Mouse (Mus musculus) midbrain, embryonic 15.5 days (tissue): ENCODE results near the gene Plrg1. TPM values are rescaled to one million over a fixed set of nuclear protein-coding genes. Genes with fewer than 3 reads are reported as not detected.
A peak's percentile ranks its signal among the peaks of the same experiment; 100 is the strongest.

Source experiments
- ATAC-seq: fragments of 200-750 bp; cut with Nextera tagmentation; replicated peaks from 2 replicates; pipeline ENCODE4 v1.8.0; 2017; ENCODE audit warnings: moderate TSS enrichment
- H3K27ac ChIP-seq: fragments of 300-500 bp; sonication (generic); 2 replicates; pipeline ENCODE4 v1.5.1; 2015; ENCODE audit warnings: mild to moderate bottlenecking, inconsistent platforms
- H3K27me3 ChIP-seq: fragments of 300-500 bp; sonication (generic); replicated peaks from 2 replicates; pipeline ENCODE4 v1.6.1; 2015; ENCODE audit warnings: inconsistent platforms
- H3K36me3 ChIP-seq: fragments of 300-500 bp; sonication (generic); replicated peaks from 2 replicates; pipeline ENCODE4 v1.6.1; 2015; ENCODE audit warnings: inconsistent platforms
- H3K4me1 ChIP-seq: fragments of 300-500 bp; sonication (generic); 2 replicates; pipeline ENCODE4 v1.6.1; 2015; ENCODE audit warnings: inconsistent platforms
- H3K4me2 ChIP-seq: fragments of 300-500 bp; sonication (generic); 2 replicates; pipeline ENCODE4 v1.6.1; 2015; ENCODE audit warnings: inconsistent platforms, mild to moderate bottlenecking, moderate library complexity
- H3K4me3 ChIP-seq: fragments of 300-500 bp; sonication (generic); 2 replicates; pipeline ENCODE4 v1.5.1; 2015; ENCODE audit warnings: mild to moderate bottlenecking, inconsistent platforms
- H3K9ac ChIP-seq: fragments of 300-500 bp; sonication (generic); 2 replicates; pipeline ENCODE4 v1.6.1; 2015; ENCODE audit warnings: mild to moderate bottlenecking, inconsistent platforms
- H3K9me3 ChIP-seq: fragments of 300-500 bp; sonication (generic); 2 replicates; pipeline ENCODE4 v1.6.1; 2016; ENCODE audit warnings: inconsistent platforms
- WGBS: fragments of 180-500 bp; shearing (Covaris S2); methylation state at CpG from one replicate; pipeline ENCODE4 v1.1.7; 2015; ENCODE audit warnings: mixed read lengths; 5-methylcytosine and 5-hydroxymethylcytosine counted together
- polyA plus RNA-seq: library from polyadenylated mRNA; unstranded; fragments of >200 nt; fragmentation: Nextera tagmentation; extraction: Ambion mirVana; gene quantifications from 2 replicates; pipeline ENCODE4 v1.2.1, GENCODE M21; 2015

Gene Plrg1
- polyA plus RNA-seq, 1 experiment from 2014 or later: 104 TPM

DNA sequence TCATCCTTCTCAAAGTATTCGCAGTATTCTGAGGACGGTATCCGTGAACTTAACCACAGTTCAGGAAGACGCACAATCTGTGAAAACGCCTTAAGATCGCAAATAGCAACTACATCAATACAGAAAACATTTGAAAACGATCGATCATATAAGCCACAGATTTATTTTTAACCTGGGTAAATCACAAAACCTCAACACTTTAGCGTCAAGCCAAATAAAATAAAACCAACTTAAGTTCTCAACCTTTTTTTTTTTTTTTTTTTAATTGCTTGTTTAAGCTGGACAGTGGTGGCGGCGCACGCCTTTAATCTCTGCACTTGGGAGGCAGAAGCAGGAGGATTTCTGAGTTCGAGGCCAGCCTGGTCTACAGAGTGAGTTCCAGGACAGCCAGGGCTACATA lies 563 bp upstream of the Plrg1 start:
- no peak for ATAC-seq
- no peaks in the 10 kb centered on the region for H3K27me3 ChIP-seq
- peak overlapping the region; percentile 84 for H3K4me3 ChIP-seq
- no peak overlapping the region for H3K27ac ChIP-seq
- peaks cover 15% of the 10 kb centered on the region for H3K36me3 ChIP-seq
- H3K9me3 ChIP-seq: no peaks in the 10 kb centered on the region
- peak overlapping the region; percentile 50 for H3K4me2 ChIP-seq
- WGBS: 38% methylated on average over 13 of the region's 13 CpGs
- H3K9ac ChIP-seq: no peak overlapping the region
- peaks cover 13% of the 10 kb centered on the region for H3K4me1 ChIP-seq

- no peaks in the 10 kb centered on the region for H3K27me3 ChIP-seq
- 97% methylated on average over 2 of the region's 2 CpGs for WGBS
Observed at GRCm38 (mm10) chr3:83057046-83057445, 1.7 kb downstream of the Plrg1 start.

DNA sequence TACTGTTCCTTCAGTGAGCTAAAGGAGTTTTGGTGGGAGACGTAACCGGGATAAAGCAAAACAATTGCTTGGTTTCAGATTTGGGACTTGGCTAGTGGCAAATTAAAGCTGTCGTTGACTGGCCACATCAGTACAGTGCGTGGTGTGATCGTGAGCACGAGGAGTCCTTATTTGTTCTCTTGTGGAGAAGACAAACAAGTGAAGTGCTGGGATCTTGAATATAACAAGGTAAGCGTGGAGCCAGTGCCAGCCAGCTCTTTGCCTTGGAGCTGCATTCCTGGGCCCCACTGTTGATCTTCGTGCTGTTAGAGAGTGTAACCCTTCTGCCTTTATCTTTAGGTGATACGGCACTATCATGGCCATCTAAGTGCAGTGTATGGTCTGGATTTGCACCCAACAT lies 12.6 kb downstream of the Plrg1 start:
- Histone ChIP-seq H3K4me3 (no peak overlapping the region), H3K9me3 (no peaks in the 10 kb centered on the region), H3K27me3 (no peaks in the 10 kb centered on the region), H3K27ac (no peak overlapping the region), H3K4me1 (no peaks in the 10 kb centered on the region), H3K9ac (no peak overlapping the region), H3K4me2 (no peak overlapping the region), H3K36me3 (peaks cover 68% of the 10 kb centered on the region)
- ATAC-seq: no peak
- WGBS: 93% methylated on average over 9 of the region's 9 CpGs

More at GRCm38 (mm10) chr3:83057046-83057445, 1.7 kb downstream of the Plrg1 start:
- Histone ChIP-seq H3K4me1 (peaks cover 13% of the 10 kb centered on the region), H3K4me2 (no peak overlapping the region), H3K9ac (no peak overlapping the region), H3K4me3 (no peak overlapping the region; the same call in 1 of the 2 replicates), H3K9me3 (no peaks in the 10 kb centered on the region), H3K36me3 (peaks cover 37% of the 10 kb centered on the region), H3K27ac (no peak overlapping the region)
- no peak for ATAC-seq

DNA sequence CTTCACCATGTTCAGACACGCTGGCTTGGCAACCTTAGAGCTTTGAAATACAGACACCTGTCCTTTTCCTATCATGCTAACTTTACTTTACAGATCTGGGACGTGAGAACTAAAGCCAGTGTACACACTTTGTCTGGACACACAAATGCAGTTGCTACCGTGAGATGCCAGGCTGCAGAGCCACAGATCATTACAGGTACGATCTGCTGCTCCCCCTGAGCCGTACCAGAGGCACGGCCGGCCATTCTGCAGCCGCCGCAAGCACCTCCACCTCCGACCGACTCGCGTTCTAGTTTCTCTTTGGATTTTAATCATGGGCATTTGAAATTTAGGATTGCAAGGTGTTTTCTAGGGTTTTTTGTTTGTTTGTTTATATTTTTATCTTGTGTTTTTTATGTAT lies 13.5 kb downstream of the Plrg1 start:
- Histone ChIP-seq H3K9me3 (no peaks in the 10 kb centered on the region), H3K4me2 (no peak overlapping the region), H3K27me3 (no peaks in the 10 kb centered on the region), H3K27ac (no peak overlapping the region), H3K9ac (no peak overlapping the region), H3K4me1 (no peaks in the 10 kb centered on the region), H3K4me3 (no peak overlapping the region), H3K36me3 (peaks cover 62% of the 10 kb centered on the region)
- no peak for ATAC-seq
- WGBS: 96% methylated on average over 13 of the region's 13 CpGs

GRCm38 (mm10) chr3:83070231-83070630 lies 14.9 kb downstream of the Plrg1 start:
- Histone ChIP-seq H3K4me3 (no peak overlapping the region), H3K36me3 (peaks cover 60% of the 10 kb centered on the region), H3K27me3 (no peaks in the 10 kb centered on the region), H3K4me1 (no peaks in the 10 kb centered on the region), H3K9ac (no peak overlapping the region), H3K4me2 (no peak overlapping the region), H3K9me3 (no peaks in the 10 kb centered on the region), H3K27ac (no peak overlapping the region)
- 90% methylated on average over 4 of the region's 4 CpGs for WGBS
- no peak for ATAC-seq

DNA sequence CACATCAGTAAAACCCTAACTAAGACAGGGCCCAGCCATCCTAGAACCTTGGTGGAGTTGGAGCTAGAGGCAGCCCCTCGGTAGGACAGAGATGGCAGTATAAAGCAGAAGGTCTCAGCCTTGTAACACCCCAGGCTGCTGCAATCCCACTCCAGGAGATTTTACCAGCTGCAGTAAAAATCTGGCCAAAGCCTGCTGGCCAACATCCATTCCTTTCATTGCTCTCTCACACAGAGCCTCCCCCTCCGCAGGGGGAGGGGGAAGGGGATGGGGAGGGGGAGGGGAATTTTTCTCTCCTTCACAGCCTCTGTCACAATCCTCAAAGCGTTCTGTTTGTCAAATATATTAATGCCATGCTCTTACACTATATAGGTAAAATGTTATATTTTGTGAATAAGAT lies 21.2 kb downstream of the Plrg1 start:
- Histone ChIP-seq H3K36me3 (peaks cover 10% of the 10 kb centered on the region), H3K4me2 (no peak overlapping the region), H3K9ac (no peak overlapping the region), H3K4me3 (no peak overlapping the region), H3K9me3 (no peaks in the 10 kb centered on the region), H3K27ac (no peak overlapping the region), H3K4me1 (peaks cover 6% of the 10 kb centered on the region), H3K27me3 (no peaks in the 10 kb centered on the region)
- peak; percentile 48; the same call in 1 of the 2 replicates for ATAC-seq
- WGBS: 18% methylated on average over 3 of the region's 3 CpGs

GRCm38 (mm10) chr3:83080567-83081055 lies 25.3 kb downstream of the Plrg1 start:
- Histone ChIP-seq H3K4me1 (peaks cover 6% of the 10 kb centered on the region), H3K27ac (no peak overlapping the region), H3K36me3 (no peaks in the 10 kb centered on the region), H3K9ac (no peak overlapping the region), H3K9me3 (no peaks in the 10 kb centered on the region), H3K27me3 (no peaks in the 10 kb centered on the region), H3K4me3 (peak overlapping the region; percentile 17; the same call in 1 of the 2 replicates), H3K4me2 (peak overlapping the region; percentile 46)
- peak; percentile 70; the same call in 1 of the 2 replicates for ATAC-seq
- WGBS: 5% methylated on average over 11 of the region's 11 CpGs

GRCm38 (mm10) chr3:83097586-83097985 lies 42.3 kb downstream of the Plrg1 start:
- H3K9me3 ChIP-seq: no peaks in the 10 kb centered on the region
- ATAC-seq: 0 out of 2 replicates have a peak, but pooled peaks have one; percentile 10
- H3K27ac ChIP-seq: 0 out of 2 replicates have a peak overlapping the region, but pooled peaks have one; percentile 7
- H3K27me3 ChIP-seq: no peaks in the 10 kb centered on the region
- no peak overlapping the region for H3K4me2 ChIP-seq
- WGBS: 18% methylated on average over 6 of the region's 6 CpGs
- peaks cover 28% of the 10 kb centered on the region for H3K4me1 ChIP-seq
- no peaks in the 10 kb centered on the region for H3K36me3 ChIP-seq
- no peak overlapping the region for H3K9ac ChIP-seq
- H3K4me3 ChIP-seq: no peak overlapping the region

GRCm38 (mm10) chr3:83098546-83099034 lies 43.3 kb downstream of the Plrg1 start:
- no peaks in the 10 kb centered on the region for H3K9me3 ChIP-seq
- H3K36me3 ChIP-seq: no peaks in the 10 kb centered on the region
- peak overlapping the region; percentile 81 for H3K27ac ChIP-seq
- H3K4me3 ChIP-seq: peak overlapping the region; percentile 32
- WGBS: 1% methylated on average over 14 of the region's 14 CpGs
- peak overlapping the region; percentile 33; the same call in 1 of the 2 replicates for H3K9ac ChIP-seq
- H3K4me2 ChIP-seq: peak overlapping the region; percentile 55
- no peaks in the 10 kb centered on the region for H3K27me3 ChIP-seq
- ATAC-seq: peak; percentile 92
- H3K4me1 ChIP-seq: peaks cover 28% of the 10 kb centered on the region

DNA sequence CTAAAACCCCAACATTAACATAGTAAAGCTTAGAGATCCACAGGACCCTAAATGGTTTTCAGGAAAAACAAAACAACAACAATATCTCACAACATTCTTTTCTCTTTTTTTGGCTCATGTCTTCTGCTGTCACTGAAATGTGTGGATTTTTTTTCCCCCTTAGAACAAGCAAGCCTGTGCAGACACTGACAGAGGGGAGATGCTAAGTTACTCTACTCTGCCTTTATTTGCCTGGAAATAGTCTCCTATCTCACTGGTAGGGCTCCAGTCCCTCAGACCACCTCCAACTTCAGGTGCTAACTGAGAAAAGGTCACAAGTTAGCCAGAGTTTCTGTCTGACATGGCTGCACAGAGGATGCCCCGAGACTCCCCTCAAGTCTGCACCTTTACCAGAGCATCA lies 43.8 kb downstream of the Plrg1 start:
- H3K9ac ChIP-seq: peak overlapping the region; percentile 33; the same call in 1 of the 2 replicates
- H3K4me3 ChIP-seq: peak overlapping the region; percentile 32; the same call in 1 of the 2 replicates
- peak overlapping the region; percentile 55 for H3K4me2 ChIP-seq
- 71% methylated on average over 1 of the region's 1 CpGs for WGBS
- H3K27me3 ChIP-seq: no peaks in the 10 kb centered on the region
- ATAC-seq: peak; percentile 46
- H3K36me3 ChIP-seq: no peaks in the 10 kb centered on the region
- H3K27ac ChIP-seq: peak overlapping the region; percentile 81
- H3K9me3 ChIP-seq: no peaks in the 10 kb centered on the region
- H3K4me1 ChIP-seq: peaks cover 28% of the 10 kb centered on the region

DNA sequence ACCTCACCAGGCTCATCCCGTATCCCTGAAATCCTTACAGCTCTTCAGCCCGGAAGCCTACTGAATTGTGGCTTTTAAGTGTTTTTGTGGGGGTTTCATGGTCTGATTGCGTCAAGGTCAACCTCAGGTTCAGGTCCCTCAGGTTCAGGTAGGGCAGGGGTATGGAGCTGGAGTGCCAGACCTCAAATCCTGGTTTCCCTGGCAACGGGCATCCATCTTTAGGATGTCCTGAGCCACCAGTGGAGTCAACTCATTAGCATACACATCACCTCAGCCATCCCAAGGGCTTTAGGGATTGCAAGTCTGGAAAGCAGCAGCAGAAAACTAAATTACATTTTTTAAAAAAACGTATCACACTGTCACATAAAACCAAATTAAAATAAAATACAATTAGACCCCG lies 44.3 kb downstream of the Plrg1 start:
- H3K9me3 ChIP-seq: no peaks in the 10 kb centered on the region
- WGBS: 46% methylated on average over 6 of the region's 6 CpGs
- H3K4me2 ChIP-seq: no peak overlapping the region
- ATAC-seq: peak; percentile 62; the same call in 1 of the 2 replicates
- peak overlapping the region; percentile 33; the same call in 1 of the 2 replicates for H3K9ac ChIP-seq
- H3K4me1 ChIP-seq: peaks cover 28% of the 10 kb centered on the region
- no peaks in the 10 kb centered on the region for H3K36me3 ChIP-seq
- no peak overlapping the region for H3K4me3 ChIP-seq
- no peaks in the 10 kb centered on the region for H3K27me3 ChIP-seq
- peak overlapping the region; percentile 81 for H3K27ac ChIP-seq

DNA sequence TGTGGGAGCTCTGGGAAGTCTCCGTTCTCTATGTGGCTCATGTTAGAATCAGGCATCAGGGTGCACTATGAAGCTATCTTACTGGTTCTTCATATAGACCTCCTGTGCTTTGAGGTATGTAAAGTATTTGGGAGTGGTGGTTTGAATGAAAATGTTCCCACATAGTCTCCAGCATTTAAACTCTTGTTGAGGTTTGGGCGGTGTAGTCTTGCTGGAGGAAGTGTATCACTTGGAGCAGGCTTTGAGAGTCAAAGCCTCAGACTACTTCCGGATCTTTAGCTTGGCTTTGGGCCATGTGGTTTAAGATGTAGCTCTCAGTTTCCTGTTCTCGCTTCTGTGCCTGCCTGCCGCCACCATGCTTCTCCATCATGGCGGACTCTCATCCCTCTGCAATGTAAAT lies 47.0 kb downstream of the Plrg1 start:
- Histone ChIP-seq H3K27ac (no peak overlapping the region), H3K27me3 (no peaks in the 10 kb centered on the region), H3K4me2 (no peak overlapping the region), H3K9me3 (no peaks in the 10 kb centered on the region), H3K36me3 (no peaks in the 10 kb centered on the region), H3K4me3 (no peak overlapping the region), H3K4me1 (peaks cover 28% of the 10 kb centered on the region), H3K9ac (no peak overlapping the region)
- ATAC-seq: no peak
- WGBS: 93% methylated on average over 6 of the region's 6 CpGs

DNA sequence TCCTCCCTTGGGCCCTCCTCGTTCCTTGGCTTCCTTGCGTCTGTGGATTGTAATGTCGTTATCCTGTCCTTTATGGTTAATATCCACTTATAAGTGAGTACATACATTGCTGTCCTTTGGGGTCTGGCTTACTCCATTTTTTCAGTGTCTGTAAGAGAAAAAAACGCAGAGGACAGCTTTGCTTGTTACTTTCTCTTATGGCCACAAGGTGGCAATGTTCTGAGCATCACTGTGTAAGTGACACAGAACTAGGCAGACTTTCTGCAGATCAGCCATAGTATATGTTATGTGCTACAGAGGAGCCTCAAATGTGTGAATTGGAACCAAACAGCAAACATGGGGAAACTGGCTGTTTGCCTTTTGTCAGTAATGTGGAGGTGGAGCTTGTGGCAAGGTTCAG lies 54.8 kb downstream of the Plrg1 start:
- Histone ChIP-seq H3K4me1 (peaks cover 16% of the 10 kb centered on the region; the same call in 1 of the 2 replicates), H3K9ac (no peak overlapping the region), H3K27ac (no peak overlapping the region), H3K9me3 (no peaks in the 10 kb centered on the region), H3K4me2 (no peak overlapping the region), H3K36me3 (no peaks in the 10 kb centered on the region), H3K4me3 (no peak overlapping the region), H3K27me3 (no peaks in the 10 kb centered on the region)
- WGBS: 29% methylated on average over 4 of the region's 4 CpGs
- ATAC-seq: 0 out of 2 replicates have a peak, but pooled peaks have one; percentile 48
